Mouse (Mus musculus) kidney, adult 2 months (tissue): Measurements from ENCODE around the gene T2. TPM values are rescaled to one million over a fixed set of nuclear protein-coding genes. Genes with fewer than 3 reads are reported as not detected.
A peak's percentile ranks its signal among the peaks of the same experiment; 100 is the strongest.

Experiments
- DNase-seq: peaks from one replicate; pipeline ENCODE4 v3.0.0; 2021
- H3K27ac ChIP-seq: fragments of 200-500 bp; 2 replicates; pipeline ENCODE4 v1.5.1; 2012; ENCODE audit warnings: low read depth, low read length, control low read depth, inconsistent platforms; ENCODE audit not compliant: insufficient read depth
- H3K27me3 ChIP-seq: fragments of 200-500 bp; replicated peaks from 2 replicates; pipeline ENCODE4 v1.6.1; 2012; ENCODE audit warnings: mild to moderate bottlenecking, moderate library complexity, low read length, inconsistent platforms; ENCODE audit not compliant: control insufficient read depth, insufficient read depth
- H3K36me3 ChIP-seq: fragments of 200-500 bp; 2 replicates; pipeline ENCODE4 v1.6.1; 2012; ENCODE audit warnings: mild to moderate bottlenecking, moderate library complexity, low read length, inconsistent platforms; ENCODE audit not compliant: control insufficient read depth, insufficient read depth
- H3K4me1 ChIP-seq: fragments of 200-500 bp; 2 replicates; pipeline ENCODE4 v1.6.1; 2011; ENCODE audit warnings: low read length; ENCODE audit not compliant: control insufficient read depth, insufficient read depth
- H3K4me3 ChIP-seq: fragments of 200-500 bp; 2 replicates; pipeline ENCODE4 v1.5.1; 2011; ENCODE audit warnings: mild to moderate bottlenecking, low read depth, low read length, control low read depth; ENCODE audit not compliant: insufficient read depth
- CTCF ChIP-seq: fragments of 200-500 bp; conservative IDR thresholded peaks from 2 replicates; pipeline ENCODE4 v1.5.1; 2011; ENCODE audit warnings: low read depth, mild to moderate bottlenecking, control low read depth, low read length, moderate library complexity, mixed read lengths; ENCODE audit not compliant: insufficient read depth, insufficient read length
- POLR2A ChIP-seq: fragments of 200-500 bp; IDR thresholded peaks from one replicate; pipeline ENCODE4 v1.6.1; 2011; ENCODE audit warnings: low read depth, low read length, control low read depth
- WGBS: fragments of 180-500 bp; shearing (Covaris S2); methylation state at CpG from one replicate; pipeline ENCODE4 v1.1.7; 2018; 5-methylcytosine and 5-hydroxymethylcytosine counted together
- polyA plus RNA-seq: library from polyadenylated mRNA; depleted of rRNA; stranded (reverse); fragments of >200 nt; gene quantifications from 2 replicates; pipeline ENCODE4 v1.2.3, GENCODE M21; 2012

The T2 gene
- polyA plus RNA-seq, 1 experiment = 0.06 TPM

GRCm38 (mm10) chr17:8339666-8340374 is 16.0 kb upstream of the T2 start:
- Histone ChIP-seq H3K27me3 (peaks cover 4% of the 10 kb centered on the region; the same call in 1 of the 2 replicates), H3K27ac (no peak overlapping the region), H3K4me3 (no peak overlapping the region), H3K4me1 (no peaks in the 10 kb centered on the region), H3K36me3 (no peaks in the 10 kb centered on the region)
- 32% methylated on average over 8 of the region's 8 CpGs for WGBS
- TF ChIP-seq POLR2A = no peak
- DNase-seq = peak; percentile 10

- no peak for TF ChIP-seq CTCF
- no peak for TF ChIP-seq POLR2A
- Histone ChIP-seq H3K4me1 (no peaks in the 10 kb centered on the region), H3K36me3 (no peaks in the 10 kb centered on the region), H3K27me3 (peaks cover 4% of the 10 kb centered on the region; the same call in 1 of the 2 replicates), H3K27ac (no peak overlapping the region), H3K4me3 (peak overlapping the region; percentile 40)
- DNase-seq = peak; percentile 27
- WGBS = 1% methylated on average over 85 of the region's 92 CpGs
Measured at GRCm38 (mm10) chr17:8340407-8341359, 15.1 kb upstream of the T2 start.

GRCm38 (mm10) chr17:8341360-8341963 is 14.3 kb upstream of the T2 start:
- TF ChIP-seq CTCF (no peak), POLR2A (no peak)
- DNase-seq = no peak
- 20% methylated on average over 41 of the region's 46 CpGs for WGBS
- H3K4me3 ChIP-seq = peak overlapping the region; percentile 13
- no peak overlapping the region for H3K27ac ChIP-seq
- H3K4me1 ChIP-seq = no peaks in the 10 kb centered on the region
- H3K36me3 ChIP-seq = no peaks in the 10 kb centered on the region
- peaks cover 4% of the 10 kb centered on the region; the same call in 1 of the 2 replicates for H3K27me3 ChIP-seq

GRCm38 (mm10) chr17:8342706-8343105 is 13.1 kb upstream of the T2 start:
- H3K27ac ChIP-seq = no peak overlapping the region

GRCm38 (mm10) chr17:8343416-8343815 is 12.4 kb upstream of the T2 start:
- no peaks in the 10 kb centered on the region for H3K36me3 ChIP-seq
- no peak overlapping the region for H3K27ac ChIP-seq
- peaks cover 4% of the 10 kb centered on the region; the same call in 1 of the 2 replicates for H3K27me3 ChIP-seq
- TF ChIP-seq POLR2A (no peak), CTCF (no peak)
- 44% methylated on average over 6 of the region's 6 CpGs for WGBS
- no peaks in the 10 kb centered on the region for H3K4me1 ChIP-seq
- peak; percentile 76 for DNase-seq
- no peak overlapping the region for H3K4me3 ChIP-seq

More at GRCm38 (mm10) chr17:8342706-8343105, 13.1 kb upstream of the T2 start:
- Histone ChIP-seq H3K4me3 (no peak overlapping the region), H3K4me1 (no peaks in the 10 kb centered on the region), H3K36me3 (no peaks in the 10 kb centered on the region), H3K27me3 (peaks cover 4% of the 10 kb centered on the region; the same call in 1 of the 2 replicates)
- no peak for DNase-seq
- no peak for TF ChIP-seq CTCF
- TF ChIP-seq POLR2A = no peak
- WGBS = 53% methylated on average over 5 of the region's 5 CpGs

- 68% methylated on average over 5 of the region's 5 CpGs for WGBS
- peak; percentile 12 for DNase-seq
Measured at GRCm38 (mm10) chr17:8347765-8348285, 8.0 kb upstream of the T2 start.

More at GRCm38 (mm10) chr17:8347765-8348285, 8.0 kb upstream of the T2 start:
- Histone ChIP-seq H3K27ac (no peak overlapping the region), H3K4me3 (no peak overlapping the region), H3K36me3 (no peaks in the 10 kb centered on the region), H3K4me1 (no peaks in the 10 kb centered on the region), H3K27me3 (no peaks in the 10 kb centered on the region)
- TF ChIP-seq CTCF (no peak), POLR2A (no peak)
